Mouse (Mus musculus): ENCODE results near the gene Dlst.
"Not testable (repeated sequence)": the region's sequence is repeated elsewhere in the genome, so short reads cannot be mapped to it uniquely, and the experiment has no call there.

Gene Dlst

DNA sequence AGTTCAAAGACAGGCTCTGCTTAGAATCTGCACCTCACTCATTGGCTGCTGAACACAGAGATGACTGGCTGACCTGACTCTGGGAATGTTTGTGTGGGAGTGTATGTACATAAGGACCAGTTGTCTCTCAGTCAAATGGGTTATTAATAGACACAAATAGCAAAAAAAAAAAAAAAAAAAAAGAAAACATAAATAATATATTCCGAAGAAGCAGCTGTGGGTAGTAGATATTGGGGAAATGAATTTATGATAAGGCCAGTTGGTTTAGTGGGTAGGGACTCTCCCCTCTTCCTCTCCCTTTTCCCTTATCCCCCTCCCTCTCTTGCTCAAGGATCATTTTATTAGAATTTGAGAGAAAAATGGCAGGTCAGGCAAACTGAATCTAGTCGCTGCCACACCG lies 3.3 kb downstream of the Dlst start:
- no peak for DNase-seq (ENCODE audit: low spot score in 2 of 2)

DNA sequence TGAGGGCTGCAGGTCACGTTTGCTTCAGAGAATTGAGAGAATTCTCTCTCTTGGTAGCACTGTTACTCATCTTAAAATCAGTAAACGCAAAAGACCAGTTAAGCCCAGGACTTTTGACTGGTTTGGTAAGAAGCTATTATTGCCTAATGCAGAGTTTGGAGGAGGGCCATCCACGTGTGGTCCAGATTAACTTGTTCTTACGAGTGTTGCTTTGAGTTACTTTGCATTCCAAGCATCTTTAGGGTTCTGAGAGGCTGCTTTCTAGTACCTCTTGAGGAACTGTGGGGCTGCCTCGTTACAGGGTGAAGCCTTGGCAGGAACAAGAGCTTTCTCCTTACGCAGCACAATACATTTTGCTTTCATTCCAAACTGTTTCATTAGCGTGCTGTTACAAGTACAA lies 5.0 kb downstream of the Dlst start:
- DNase-seq (ENCODE audit: low spot score in 2 of 2), result peak in 1 of 2 experiments; percentile 47

DNA sequence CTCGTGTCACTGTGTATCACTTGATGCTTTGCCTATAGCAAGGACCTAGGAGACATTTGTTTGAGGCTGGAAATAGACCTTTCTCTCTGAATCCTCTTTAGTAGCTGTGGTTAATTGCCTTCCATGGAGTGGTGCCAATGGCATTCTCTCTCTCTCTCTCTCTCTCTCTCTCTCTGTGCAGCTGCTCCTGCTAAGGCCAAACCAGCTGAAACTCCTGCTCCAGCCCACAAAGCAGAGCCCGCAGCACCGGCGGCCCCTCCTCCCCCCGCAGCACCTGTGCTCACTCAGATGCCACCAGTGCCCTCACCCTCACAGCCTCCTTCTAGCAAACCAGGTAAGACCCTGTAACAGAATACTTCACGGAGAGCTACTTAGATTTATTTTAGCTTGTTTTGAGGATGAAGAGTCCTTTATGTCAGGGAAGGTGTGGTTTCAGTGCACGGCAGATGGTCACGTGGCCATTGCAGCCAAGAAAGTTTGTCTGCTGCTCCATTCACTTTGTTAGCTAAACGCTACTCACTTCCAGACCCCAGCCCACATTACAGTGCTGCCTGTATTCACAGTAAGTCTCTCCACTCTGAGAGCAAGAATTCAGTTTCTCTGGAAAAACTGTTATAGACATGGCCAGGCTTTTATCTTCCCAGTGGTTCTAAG lies 11.3 kb downstream of the Dlst start:
- DNase-seq (ENCODE audit: low spot score in 2 of 2), result no peak

DNA sequence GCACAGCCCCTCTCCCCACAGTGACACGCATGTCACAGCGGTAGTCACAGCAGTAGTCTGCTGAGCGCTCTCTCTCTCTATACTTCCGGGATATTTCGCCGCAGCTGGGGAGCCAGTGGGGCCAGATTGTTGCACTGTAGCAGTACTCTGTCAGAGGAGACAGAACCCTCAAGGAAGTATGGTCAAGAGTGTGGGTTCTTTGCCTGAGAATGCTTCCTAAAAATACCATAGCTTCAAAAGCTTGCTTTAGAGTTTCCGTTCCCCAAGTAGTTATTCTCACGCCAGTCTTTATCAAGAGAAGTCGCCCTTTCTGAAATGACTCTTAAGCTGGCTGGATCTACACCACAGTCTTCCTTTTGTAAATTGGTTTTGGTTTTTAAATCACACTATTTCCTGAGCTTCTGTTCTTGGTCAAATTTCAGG lies 12.5 kb downstream of the Dlst start:
- DNase-seq (ENCODE audit: low spot score in 2 of 2), result no peak

DNA sequence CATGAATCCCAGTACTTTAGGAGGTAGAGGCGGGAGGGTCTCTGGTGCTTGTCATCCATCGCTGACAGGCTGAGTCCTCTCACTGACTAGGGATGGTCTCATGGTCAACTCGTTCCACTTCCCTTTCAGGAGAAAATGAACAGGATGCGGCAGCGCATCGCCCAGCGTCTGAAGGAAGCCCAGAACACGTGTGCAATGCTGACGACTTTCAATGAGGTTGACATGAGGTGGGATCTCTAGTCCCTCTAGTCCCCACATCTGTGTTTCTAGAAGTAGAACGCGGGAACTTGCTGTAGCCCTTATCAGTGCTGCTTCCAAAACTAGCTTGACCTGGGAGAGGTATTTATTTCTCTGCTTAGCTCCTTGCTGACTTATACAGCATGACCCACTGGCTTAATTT lies 13.0 kb downstream of the Dlst start:
- DNase-seq (ENCODE audit: low spot score in 2 of 2), result no peak

DNA sequence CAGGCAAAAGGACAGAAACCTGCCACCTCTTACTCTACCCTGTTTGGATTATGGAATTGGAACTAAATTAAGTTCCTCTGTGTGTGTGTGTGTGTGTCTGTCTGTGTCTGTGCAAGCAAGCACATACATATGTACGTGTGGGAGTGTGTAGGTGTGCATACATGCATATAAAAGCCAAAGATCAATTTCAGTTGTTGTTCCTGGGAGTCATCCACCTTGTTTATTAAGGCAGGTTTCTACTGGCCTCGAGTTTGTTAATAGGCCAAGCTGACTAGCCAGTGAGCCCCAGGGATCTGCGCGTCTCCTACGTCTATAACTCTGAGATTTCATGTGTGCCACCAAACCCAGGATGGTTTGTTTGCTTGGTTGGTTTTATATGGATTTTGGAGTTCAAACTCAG lies 14.1 kb downstream of the Dlst start:
- no peak for DNase-seq (ENCODE audit: low spot score in 2 of 2)

DNA sequence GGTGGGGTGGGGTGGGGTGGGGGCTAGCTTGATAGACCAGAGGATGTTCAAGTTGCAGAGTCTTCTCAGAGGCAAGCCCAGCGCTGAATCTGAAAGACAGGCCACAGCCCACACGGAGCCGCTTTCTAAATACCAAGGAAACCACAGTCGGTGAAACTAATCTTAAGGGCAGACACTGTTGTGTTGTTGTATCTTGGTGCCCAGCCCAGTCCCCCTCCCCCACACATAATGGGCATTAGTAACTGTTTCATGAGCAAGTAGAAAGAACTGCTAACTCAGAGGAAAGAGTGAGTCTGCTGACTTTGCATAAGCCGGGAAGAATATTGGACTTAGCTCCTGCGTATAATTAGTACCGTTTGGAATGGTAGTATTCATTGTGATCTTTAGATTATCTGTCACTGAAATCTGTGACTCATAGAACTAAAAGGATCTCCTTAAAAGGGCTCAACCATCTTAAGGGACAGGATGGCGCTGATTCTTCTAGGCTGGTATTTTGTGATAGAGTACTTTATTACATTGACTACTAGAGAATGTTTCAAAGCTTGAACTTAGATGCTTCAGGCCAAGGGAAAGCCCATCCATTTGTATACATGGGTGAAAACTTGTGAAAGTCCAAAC lies 16.5 kb downstream of the Dlst start:
- DNase-seq (ENCODE audit: low spot score in 2 of 2), result no peak

DNA sequence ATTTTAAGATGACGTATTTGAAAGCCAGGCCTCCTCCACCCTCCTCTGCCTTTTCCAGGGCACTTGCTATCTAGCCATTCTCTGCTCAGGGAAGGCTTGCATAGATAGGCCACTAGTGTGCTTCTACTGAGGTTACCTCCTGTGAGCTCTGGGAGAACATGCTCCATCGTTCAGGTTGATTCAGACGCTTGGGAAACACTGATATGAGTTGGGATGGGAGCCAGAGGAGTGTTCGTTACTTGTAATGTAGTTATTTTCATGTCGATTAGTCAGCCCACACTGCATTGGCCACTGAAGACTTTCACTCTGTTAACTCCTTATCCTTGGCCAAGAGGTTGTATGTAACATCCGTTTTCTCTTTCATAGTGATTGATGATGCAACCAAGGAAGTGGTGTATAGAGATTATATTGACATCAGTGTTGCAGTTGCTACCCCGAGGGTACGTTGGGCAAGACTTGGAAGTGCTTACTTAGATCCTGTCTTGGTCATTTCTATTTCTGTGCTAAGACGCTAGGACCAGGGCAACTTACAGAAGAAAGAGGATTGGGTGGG lies 18.9 kb downstream of the Dlst start:
- no peak for DNase-seq (ENCODE audit: low spot score in 2 of 2)

DNA sequence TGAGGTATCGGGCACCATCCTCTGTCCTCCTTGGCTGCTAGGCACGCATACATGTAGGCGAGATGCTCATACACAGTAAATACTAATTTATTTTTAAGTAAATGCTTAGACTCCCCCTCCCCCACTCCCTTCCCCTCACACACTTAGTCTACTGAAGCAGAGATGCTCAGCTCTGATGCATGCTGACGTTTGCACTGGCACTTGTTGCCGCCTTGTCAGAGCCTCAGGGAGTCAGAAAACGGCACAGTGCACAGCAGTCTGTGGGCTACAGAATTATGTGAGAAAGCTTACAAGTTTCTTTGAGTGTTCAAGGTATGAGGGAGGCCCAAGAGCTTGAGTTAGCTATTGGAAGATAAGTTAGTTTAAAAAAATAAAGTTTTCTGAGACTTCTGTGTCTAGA lies 20.7 kb downstream of the Dlst start:
- DNase-seq (ENCODE audit: low spot score in 2 of 2), result no peak

DNA sequence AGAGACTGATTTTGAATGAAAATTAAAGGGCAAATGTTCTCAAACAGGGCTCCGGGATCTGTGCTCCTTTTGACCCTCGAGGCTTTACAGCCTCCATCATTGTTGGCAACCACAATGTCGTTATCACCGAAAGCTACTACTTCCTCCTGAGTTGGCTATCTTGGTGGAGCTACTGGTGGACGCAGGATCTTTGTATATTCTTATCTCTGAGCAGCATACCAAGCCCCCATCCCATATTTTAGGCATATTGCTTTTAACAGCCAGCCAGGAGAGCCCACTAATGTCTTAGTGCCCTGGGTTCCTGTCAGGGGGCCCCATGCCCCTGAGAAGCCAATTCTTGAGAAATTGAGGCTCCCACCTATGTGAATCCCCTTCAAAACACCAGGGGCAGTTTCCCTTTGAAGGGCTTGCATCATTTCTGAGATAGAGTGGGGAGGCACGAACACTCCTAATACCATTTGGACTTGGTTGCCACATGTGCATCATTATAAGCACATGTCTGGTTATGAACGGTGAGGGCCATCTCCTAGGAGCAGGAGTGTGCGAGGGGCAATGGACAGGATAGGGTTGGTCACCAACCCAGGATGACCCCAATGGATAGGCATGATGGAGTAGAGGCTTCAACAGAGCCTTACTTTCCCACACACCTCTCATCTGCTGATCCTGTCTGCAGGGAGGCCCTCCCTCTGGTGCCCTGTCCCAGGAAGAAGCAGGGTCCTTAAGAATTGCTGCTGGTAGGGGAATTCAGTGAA lies 23.6 kb downstream of the Dlst start:
- DNase-seq (ENCODE audit: low spot score in 2 of 2), result no peak

DNA sequence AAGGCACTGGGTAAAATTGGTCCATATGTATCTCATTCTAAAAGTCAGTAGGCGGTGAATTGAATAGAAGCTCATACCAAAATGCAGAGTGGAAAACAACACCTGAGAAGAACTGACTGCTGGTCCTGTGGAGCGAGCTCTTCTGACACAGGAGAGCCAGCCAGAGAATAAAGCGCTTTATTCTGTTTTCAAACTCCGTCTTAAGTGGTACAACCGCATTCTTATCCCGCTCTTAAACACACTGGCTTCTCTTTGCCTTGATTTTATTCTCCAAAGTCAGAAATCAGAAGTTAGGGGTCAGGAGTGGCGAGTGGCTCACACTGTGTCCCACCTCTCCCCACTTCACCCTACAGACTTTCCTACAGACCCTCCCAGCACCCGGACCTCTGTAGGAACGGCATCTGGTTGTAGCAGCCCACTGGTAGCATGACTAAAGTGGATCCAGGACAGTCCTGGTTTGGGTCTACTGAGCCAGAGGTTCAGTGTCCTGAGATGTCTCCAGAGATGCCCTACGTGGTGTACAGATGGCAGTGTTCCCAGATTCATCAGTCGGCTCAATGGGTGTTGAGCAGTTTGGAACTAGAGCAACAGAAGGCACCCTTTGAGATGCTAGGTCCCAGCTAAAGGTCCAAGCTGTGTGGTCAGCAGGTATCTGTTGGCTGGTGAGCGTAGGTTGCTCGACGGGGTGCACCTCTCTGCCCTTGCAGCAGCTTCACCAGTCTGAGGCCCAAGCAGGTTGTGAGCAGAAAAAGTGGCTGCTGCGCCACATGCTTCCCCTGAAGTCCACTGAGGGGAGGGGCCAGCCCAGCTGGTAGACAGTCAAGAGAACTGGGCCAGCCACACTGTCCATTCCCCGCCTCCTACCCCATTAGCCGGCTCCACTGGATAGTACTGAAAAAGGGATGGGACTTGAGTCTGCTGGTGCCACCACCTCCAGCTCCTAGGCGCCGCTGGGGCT lies 25.2 kb downstream of the Dlst start:
- no peak for DNase-seq (ENCODE audit: low spot score in 2 of 2)

DNA sequence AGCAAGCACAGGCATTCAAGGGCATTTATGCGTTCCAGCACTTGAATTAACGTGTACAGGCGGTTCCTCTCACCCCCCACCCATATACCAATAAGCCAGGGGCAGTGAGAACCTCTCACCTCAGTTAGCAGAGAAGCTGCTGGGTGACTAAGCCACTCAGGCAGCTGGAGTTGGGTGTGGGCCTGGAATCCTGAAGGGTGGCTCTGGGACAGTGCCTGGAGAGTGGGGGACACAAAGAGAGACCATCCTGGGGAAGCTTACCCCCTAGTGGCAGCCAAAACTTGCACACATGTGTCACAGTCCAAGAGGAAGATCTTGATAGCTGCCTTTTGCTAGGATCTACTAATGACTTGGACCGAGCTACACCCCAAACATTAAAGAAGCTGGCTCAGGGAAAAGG lies 26.0 kb downstream of the Dlst start:
- no peak for DNase-seq (ENCODE audit: low spot score in 2 of 2)

DNA sequence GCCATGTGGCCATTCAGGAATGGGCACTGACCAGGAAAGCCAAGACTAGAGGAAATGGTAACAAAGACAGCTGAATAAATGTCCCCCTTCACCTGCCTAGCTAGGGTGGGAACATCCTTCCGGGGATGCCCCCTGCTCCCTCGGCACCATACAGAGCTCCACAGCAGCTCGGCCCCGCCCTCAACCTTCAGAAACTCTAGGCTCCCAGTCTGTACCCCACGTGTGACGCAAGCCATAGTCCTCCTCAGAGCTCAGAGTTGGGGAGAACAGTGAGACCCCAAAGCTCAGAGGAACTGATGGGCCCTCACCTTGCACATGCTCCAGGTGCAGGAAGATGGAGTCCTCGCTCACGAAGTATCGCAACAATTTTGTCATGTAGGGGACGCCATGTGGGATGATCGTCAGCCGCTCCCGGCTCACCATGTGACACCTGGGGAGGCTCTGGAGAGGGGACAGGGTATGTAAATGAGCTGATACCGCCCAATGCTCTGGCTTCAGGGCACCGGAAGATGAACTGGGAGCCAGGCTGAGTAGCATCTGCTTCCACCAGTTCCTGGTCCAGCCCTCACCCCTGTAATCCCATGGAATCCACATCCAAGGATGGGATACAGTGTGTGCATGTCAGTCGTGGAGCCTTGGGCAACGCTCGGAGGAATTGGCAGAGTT lies 29.5 kb downstream of the Dlst start:
- no peak for DNase-seq (ENCODE audit: low spot score in 2 of 2)

DNA sequence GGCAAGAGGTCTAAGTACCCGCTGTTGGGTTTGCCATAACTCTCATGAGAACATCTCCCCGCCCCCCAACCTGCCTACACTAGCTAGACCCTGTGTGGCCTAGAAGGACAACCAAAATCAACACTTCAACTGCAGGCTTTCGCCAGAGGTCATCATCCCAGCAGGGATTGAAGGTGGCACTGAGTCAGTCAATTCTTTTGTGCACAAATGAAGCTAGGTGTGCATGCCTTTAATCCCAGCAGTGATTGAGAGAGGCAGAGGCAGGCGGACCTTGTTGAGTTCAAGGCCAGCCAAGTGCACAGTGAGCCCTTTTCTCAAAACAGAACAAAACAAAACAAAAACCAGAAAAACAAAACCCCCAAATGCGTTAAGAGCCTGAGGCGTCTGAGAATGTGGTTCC lies 30.5 kb downstream of the Dlst start:
- DNase-seq (ENCODE audit: low spot score in 2 of 2), result no peak

DNA sequence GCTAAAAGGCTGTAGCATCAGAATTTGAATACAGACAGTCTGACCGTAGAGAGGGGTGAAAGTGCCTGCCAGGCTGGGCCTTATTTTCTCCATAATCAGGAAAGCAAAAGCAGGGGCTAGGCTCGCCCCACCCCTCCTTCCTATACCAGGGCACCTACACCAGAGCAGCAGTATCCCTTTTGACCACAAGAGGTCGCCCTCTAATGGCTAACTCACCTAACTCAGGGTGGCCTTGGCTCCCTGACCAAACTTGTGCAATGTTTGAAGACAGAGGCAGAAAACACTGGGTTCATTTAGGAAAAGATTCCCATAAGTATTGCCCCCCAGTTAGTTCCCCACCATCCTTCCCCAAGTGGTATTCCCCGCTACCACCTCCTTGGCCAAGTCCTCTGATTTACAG lies 32.2 kb downstream of the Dlst start:
- DNase-seq (ENCODE audit: low spot score in 2 of 2), result peak; percentile 77 to 86

DNA sequence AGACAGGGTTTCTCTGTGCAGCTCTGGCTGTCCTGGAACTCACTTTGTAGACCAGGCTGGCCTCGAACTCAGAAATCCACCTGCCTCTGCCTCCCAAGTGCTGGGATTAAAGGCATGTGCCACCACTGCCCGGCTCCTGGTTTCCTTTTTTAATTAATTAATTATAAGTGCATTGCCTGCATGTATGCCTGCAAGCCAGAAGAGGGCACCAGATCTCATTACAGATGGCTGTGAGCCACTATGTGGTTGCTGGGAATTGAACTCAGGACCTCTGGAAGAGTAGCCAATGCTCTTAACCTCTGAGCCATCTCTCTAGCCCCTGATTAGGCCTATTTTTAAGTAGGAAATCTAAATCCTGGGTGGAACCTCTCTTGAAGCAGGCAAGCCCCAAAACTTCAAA lies 33.6 kb downstream of the Dlst start:
- DNase-seq (ENCODE audit: low spot score in 2 of 2), result not testable (repeated sequence)

DNA sequence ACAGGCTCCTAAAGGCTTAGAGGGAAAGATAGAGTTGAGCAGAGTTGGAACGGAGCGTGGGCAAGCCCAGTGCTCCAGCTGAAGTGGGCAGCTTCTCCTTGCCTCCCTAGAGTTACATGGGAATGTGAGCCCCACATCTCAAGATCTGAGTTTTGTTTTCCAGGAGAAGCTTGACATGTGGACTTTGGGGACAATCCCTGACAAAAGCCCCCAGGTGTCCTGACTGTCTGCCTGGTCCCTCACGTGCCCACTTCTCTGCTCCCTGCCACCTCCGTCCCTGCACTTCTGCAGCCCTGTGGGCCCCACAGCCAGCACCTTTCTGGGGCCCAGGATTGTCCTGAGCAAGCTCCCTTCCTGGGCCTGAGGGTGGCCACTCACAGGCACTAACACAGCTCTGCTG lies 34.2 kb downstream of the Dlst start:
- DNase-seq (ENCODE audit: low spot score in 2 of 2), result no peak

DNA sequence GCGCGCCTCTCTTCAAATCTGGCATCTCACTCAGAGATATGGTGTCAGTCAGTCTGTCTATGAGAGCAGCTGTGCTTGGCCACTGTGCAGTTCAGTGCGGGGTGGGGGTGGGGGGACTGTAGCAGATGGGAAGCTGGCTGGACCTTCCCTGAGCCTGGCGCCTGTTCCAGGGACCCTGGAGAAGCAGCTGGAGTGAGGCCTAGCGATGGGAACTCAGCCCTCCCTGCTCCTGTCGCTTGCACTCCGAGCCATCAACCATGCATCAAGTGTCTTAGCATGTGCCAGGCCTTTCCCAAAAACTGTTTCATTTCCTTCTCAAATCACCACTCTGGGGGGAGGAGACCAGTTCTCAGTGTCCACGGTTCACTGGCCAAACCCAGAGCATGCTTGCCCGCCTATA lies 35.0 kb downstream of the Dlst start:
- no peak for DNase-seq (ENCODE audit: low spot score in 2 of 2)

DNA sequence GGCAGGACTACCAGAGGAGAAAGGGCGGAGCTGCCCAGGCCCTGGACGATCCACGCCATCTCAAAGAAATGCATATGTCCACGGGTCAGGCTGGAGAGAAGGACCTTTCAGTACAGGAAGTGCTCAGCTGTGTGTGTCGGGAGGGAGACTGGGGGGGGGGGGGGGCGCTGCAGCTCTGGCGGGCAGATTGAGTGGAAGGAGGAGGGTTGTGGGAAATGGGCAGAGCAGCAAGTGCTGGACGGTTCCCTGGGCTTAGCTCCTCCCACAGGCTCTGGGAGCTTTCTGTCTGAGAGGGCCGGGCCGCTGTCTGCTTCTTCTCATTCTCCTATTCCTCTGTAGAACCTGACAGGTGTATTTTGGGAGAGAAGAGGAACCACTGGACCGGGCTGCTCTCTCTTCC lies 35.7 kb downstream of the Dlst start:
- no peak for DNase-seq (ENCODE audit: low spot score in 2 of 2)

DNA sequence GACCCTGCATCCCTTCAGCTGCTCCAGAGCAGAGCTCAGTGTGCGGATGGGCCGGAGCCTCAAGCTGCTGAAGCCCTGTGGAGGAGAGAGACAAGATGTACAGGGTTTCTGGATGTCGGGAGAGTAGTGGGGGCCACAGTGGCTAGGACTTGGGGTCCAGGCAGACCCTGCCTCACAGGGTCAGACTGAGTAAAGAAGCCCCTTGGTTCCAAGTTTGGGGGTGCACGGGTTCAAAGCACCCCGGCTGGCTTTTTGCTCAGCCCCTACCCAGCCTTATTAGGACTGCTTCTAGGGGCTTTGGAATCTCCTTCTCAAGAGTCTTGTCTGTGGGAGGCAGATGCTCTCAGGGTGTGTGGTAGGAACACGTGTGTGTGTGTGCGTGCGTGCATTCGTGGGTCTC lies 36.2 kb downstream of the Dlst start:
- no peak for DNase-seq (ENCODE audit: low spot score in 2 of 2)

DNA sequence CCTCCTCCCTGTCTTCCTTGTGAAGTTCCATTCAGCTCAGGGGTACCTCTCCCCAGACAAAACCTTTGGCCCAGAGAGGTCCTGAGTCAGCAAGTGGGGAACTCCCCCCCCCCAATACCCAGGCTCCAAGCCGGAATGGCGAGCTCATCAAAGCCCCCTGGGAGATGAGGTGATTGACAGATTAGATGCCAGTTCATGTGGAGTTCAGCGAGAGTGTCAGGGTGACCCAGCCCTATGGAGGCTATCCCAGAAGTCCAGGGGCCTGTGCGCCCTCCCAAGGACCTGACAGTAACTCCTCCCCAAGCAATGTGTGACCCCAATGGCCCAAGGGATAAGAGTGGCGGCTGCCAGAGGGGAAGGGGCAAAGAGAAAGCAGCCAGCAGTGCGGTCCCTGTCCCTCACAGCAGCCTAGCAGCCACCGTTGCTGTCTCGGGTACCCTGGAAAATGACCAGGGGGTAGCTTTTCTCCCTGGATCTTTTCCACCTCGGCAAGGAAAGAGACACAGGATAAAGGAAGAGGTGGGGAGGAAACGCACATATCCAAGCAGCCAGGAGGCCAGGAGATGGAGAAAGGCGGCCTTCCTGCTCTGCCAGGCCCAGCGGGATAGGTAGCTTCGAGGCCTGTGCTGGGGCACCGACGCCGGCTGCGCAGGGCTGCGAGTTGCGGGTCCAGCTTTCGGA lies 39.8 kb downstream of the Dlst start:
- DNase-seq (ENCODE audit: low spot score in 2 of 2), result no peak
